Mouse (Mus musculus) thymus, postnatal 25 days (tissue): ENCODE data around the gene Pitpnm3.

Experiments
- DNase-seq: peaks from one replicate; pipeline ENCODE4 v3.0.0; 2022

Pitpnm3 gene

DNA sequence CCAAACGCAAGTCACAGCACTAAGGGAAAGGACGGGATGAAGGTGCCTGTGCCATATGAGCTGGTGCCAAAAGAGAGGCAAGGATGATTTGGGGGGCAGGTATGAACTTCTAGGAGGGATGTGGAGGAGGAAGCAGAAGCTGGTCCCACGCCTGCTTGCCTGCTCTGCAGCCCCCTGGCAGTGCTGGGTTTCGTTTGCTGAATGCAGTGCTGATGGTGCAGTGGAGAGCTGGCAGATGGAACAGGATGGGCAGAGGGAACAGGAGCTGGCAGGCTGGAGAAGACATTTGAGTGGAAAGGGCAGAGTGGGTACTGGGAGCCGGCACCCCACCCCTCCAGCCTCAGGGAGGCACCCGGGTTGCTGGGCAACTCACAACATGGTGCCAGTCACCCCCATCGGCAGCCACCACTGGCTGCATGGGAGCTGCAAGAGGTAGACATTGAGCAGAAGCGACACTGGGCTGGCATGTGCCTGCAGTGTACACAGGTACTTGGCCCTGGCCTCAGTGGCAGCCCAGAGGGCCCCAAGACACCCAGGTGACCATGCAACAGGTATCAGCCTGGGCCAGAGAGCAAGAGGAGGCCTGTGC is 86.3 kb downstream of the Pitpnm3 start:
- DNase-seq = no peak

GRCm38 (mm10) chr11:72048730-72049129 is 86.8 kb downstream of the Pitpnm3 start:
- no peak for DNase-seq

DNA sequence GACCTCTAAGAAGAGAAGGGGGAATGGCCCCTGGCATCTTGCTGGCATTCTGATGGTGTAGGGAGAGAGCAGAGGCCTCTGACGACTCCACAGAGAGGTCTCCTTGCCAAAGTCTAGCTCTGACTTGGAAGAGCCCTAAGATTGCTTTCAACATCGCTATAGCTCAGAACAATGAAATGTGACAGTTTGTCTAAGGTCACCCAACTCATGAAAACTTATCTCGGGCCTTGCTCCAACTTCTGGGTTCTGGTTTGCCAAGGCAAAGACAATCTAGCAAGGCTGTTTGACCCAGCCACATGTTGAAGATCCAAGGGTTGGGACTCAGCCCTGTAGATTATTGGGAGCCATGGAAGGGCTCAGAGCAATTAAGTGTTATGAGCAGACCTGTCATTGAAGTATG is 91.3 kb downstream of the Pitpnm3 start:
- DNase-seq = no peak

DNA sequence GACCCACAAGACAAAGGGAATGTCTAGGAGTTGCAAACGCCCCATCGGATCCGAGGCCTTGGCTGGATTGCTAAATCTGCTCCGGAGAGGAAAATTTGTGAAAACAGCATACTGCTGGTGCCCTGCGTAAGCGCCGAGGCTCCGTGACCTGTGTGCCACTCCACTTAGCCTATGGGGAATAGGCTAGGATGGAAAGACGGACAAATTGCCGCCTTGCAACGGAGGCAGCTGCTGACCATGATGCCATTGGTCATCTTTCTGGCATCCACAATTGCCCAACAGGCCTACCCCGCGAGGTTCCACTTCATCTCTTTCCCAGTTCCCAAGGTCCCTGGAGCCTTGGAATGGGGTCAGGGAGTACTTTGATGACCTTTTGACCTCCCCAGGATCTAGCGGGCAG is 92.9 kb downstream of the Pitpnm3 start:
- no peak for DNase-seq

- peak; percentile 92 for DNase-seq
Measured at GRCm38 (mm10) chr11:72041768-72042607, 93.6 kb downstream of the Pitpnm3 start, which contains the start of gene Pimreg. TSS of gene Pimreg (plus strand) at chr11:72042032.

DNA sequence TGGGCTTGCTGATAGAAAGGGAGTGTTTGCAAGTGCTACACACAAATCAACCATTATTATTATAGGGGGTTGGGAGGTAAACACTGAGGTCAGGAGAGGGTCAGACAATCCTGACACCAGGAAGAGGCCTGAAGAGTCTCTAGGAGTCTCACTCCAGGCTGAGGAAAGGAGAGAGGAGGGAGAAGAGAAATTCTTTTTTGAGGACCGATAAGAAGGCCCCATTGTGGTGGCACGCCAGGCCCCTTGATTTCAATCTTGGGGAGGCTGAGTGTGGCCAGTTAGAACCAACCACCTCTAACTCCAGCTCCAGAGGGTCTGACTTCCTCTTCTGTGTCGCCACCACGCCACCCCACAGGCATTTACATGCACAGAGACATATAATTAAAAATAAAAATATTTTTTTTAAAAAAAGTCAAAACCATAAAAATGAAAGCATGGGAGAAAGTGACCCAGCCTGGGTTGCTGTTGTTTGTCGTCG is 94.2 kb downstream of the Pitpnm3 start:
- peak; percentile 5 for DNase-seq

DNA sequence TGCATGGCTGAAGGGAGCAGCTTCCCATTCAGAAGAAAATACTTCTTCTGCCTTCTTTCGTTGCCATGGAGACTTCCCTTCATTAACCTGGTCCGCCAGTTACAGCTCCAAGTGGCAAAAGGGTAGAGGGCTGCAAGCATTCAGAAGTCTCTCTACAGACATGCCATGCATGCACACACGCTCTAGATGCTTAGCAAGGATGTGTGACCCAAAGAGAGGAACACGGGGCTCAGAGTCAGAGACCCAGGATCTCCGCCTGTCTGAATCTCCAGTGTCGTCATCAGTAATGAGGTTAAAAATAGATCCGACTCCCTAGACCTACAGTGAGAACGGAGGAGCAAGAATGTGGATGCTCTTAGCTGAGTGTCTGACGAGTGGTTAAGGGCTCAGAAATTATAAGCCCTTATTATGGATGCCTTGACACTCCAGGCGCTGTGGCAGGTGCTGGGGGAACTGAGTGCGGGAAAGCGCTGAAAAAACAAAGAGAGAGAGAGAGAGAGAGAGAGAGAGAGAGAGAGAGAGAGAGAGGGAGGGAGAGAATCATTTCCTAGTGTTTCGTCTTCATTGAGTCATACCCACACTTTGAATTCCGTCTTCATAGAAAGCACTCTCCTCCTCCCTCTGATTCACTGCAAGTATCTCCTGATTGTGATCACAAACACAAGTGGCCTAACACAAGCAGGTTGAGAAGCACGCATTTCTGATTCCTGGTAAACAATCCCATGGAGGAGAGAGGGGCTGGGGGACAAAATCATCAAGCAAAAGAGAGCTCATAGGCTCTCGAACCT is 95.8 kb downstream of the Pitpnm3 start:
- no peak for DNase-seq

DNA sequence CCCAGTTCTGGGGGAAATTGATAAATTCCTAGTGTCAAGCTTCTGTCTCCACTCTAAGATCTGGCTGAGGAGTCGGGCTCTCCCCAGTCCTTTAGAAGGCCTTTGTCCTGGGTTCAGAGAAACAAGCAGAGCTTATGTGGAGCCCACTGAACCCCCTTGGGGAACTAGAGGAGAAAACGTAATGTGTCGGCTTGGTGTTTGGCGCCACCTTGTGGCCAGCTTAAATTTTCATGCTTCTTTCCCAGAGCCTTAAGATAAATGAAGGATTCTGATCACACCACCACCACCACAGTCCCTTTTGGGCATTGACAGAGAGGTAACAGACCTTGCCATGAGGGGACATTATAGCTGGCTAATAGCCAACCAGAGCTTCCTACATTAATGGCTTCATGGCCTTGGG is 97.6 kb downstream of the Pitpnm3 start:
- DNase-seq = peak; percentile 77

DNA sequence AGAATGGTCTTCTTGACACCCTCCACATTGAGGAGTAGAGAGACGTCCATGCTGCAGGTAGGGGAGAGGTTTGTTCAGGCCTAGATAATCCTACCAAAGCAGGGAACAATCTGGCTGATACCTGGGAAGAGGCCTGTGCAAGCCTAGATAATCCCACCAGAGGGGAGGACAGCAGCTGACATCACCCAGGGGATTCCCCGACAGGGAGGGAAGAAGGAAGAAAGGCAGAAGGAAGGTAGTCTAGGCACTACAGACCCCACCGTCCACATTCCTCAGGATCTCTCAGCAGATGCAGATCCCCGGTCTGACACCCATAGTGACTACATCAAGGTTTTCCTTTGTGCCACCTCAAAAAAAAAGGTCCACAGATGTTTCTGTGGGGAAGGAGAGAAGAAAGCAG is 98.2 kb downstream of the Pitpnm3 start, which contains the start of gene Aipl1:
Gene Aipl1 (minus strand): TSS at position 101 of the 400 bp plus-strand sequence.
- no peak for DNase-seq

GRCm38 (mm10) chr11:72032589-72032988 is 103.0 kb downstream of the Pitpnm3 start:
- DNase-seq = no peak

DNA sequence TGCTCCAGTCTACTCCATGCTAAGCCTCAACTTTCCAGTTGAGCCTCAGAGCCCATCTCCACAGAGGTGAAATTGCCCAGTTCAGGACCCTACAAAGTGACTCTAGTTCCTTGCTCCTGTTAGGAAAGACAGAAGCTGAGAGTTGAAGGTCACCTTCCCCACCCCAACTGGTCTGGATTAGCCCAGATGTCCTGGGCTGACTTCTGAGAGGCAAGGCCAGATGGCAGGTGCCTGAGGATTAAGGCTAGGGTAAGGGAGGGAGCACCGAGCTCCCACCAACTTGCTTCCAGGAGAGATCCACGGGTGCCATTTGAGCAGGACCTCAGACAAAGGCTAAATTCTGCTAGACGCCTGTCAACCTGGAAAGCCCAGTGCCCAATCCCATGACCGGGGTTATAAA is 103.5 kb downstream of the Pitpnm3 start:
- no peak for DNase-seq

DNA sequence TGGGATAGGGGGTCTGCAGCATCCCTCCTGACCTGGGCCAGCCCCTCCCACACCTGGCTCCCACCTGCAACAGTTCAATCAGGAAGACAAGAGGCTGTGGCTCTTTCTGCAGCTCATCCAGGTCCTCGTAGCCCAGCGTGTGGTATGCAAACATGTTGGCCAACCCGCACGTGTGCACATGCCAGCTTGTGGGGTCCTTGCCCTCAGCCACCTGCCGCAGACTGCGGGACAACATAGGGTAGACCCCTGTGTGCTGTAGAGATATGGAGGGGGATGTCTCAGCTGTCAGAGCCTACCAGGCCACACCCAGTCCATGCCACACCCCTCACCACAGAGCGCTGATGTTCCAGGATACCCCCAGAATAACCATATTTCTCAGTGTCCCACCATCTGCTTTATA is 104.2 kb downstream of the Pitpnm3 start:
- DNase-seq = no peak

DNA sequence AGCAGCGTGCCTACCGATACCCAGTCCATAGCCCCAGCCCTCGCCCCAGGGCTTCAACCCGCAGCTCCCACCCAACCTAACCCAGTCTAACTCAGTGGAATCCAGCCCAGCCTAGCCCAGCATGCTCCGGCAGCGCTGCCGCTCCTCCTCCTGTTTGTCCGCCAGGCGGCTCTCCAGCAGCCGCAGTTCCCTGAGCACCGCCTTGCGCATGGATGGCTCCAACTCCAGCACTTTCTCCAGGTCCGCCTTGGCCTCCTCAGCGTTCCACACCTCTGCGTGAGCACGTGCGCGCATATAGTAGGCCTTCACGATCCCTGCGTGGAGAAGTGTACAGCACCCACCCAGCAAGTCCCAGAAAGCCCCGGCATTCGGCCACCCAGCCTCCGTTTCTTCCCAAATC is 106.4 kb downstream of the Pitpnm3 start:
- DNase-seq = no peak

GRCm38 (mm10) chr11:72027836-72028235 is 107.7 kb downstream of the Pitpnm3 start:
- DNase-seq = no peak

DNA sequence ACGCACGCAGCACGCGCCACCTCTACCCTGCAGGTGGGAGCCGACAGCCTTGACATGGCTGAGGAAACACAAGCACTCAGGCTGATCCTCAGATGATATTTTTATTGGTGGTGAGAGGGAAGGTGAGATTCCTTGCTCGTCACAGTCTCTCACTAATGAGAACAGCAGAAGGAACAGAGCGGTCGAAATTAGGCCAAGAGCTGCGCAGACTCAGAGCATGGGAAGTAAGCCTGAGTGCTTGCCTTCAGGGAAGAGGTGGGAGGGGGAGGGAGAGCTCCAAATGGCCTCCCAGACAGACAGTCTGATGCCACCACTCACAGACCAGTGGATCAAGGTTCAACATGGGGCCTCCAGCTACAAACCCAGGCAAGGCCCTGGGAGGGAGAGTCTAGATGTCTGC is 109.1 kb downstream of the Pitpnm3 start:
- no peak for DNase-seq

- DNase-seq = peak; percentile 19
Measured at GRCm38 (mm10) chr11:72025843-72026242, 109.7 kb downstream of the Pitpnm3 start.

- peak; percentile 62 for DNase-seq
Measured at GRCm38 (mm10) chr11:72024193-72024781, 111.3 kb downstream of the Pitpnm3 start.

GRCm38 (mm10) chr11:72023581-72023980 is 112.0 kb downstream of the Pitpnm3 start:
- DNase-seq = no peak

GRCm38 (mm10) chr11:72022827-72023226 is 112.8 kb downstream of the Pitpnm3 start:
- no peak for DNase-seq

DNA sequence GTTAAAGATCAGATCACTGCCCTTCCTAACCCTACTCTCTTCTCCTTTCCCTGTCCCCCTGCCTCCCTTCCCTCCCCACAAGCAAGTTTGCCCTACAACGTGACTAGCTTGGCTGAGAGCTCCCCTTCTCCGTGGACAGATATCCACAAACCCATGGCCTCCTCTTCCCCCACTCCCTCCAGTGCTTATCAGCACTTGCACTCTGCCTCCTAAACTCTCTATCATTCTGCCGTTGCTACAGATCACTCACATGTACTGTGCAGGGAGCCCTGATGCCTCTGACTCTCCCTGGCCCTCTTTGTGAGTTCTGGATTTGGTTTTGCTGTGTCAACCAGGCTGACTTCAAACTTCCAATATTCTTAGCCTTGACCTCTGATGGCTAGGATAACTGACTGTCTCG is 114.6 kb downstream of the Pitpnm3 start:
- no peak for DNase-seq

DNA sequence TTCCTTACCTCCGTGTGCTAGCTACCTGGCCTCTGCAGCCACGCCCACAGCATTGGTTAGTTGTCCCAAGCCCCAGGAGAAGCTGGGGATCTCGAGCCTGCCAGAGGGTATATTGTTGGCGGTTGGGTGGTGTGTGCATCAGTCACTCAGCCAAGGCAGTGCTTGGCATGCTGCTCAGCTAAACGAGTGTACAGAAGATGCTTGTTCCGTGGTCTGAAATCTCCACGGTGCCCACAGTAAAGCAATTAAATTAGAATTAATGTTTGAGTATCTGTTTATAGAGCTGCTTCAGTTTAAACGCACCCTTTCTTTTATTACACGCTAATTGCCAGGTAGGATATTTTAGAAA is 118.4 kb downstream of the Pitpnm3 start:
- no peak for DNase-seq

- no peak for DNase-seq
Measured at GRCm38 (mm10) chr11:72016518-72017252, 118.9 kb downstream of the Pitpnm3 start.
